Mouse (Mus musculus) retina, adult 2 months (tissue): ENCODE measurements around the gene Gm6351.
"Not testable (repeated sequence)": the region's sequence is repeated elsewhere in the genome, so short reads cannot be mapped to it uniquely, and the experiment has no call there.

ENCODE experiments used
- DNase-seq: peaks from one replicate; pipeline ENCODE4 v3.0.0-alpha.2; 2012; ENCODE audit warnings: low read depth, low spot score

The Gm6351 gene

DNA sequence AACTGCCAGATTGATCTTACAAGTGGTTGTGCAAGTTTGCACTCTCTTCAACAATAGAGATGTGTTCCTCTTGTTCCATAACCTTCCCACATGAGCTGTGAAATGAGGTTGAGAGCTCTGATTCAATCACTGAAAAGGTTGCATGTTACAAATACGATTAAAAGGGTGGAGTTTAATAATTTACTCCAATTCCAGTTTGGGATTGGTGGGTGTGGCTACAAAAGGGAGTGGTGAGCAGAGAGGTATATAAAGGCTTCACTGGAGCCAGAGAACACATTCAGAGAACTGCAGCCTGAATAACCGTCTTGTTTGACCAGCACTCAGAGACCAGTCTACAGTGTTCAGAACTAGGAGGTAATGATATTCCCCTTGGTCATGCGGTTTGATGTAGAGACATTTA is at the start of gene Gm6351:
Gene Gm6351, plus strand, starts transcription at position 301 of the 400 bp plus-strand sequence.
- not testable (repeated sequence) for DNase-seq

DNA sequence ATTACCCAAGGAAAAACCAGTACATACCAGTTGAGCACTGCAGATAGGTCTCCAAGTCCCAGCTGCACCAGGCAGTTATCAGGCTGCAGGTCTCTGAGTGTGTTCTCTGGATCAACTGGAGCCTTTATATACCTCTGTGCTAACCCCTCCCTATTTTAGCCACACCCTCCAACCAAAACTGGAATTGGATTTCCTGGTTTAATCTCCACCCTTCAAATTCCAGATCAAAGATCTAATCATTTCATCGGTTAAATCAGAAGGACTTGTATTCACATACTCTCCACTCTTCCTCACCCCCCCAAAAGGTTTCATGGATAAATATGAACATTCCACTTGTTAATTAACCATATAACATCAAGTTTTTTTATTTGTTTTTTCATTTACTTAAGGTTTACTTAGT is 5.7 kb upstream of the Gm6351 start, which contains the start of gene BC061212:
Gene BC061212, minus strand, starts transcription at position 101 of the 400 bp plus-strand sequence.
- not testable (repeated sequence) for DNase-seq
